Mouse (Mus musculus) heart, embryonic 14.5 days (tissue): Measurements from ENCODE around the gene Sel1l3. TPM values are rescaled to one million over a fixed set of nuclear protein-coding genes. Genes with fewer than 3 reads are reported as not detected.

Source experiments
- ATAC-seq: fragments of 200-750 bp; cut with Nextera tagmentation; 2 replicates; pipeline ENCODE4 v1.8.0; 2017; ENCODE audit warnings: low read depth, moderate TSS enrichment; ENCODE audit not compliant: insufficient number of reproducible peaks, insufficient read depth, low FRiP score
- H3K27ac ChIP-seq, 2 experiments: fragments of 200-500 bp in 1 of 2; fragments of 300-500 bp in 1 of 2; sonication (generic) in 1 of 2; replicated peaks in 1 of 2; 2 replicates each; pipeline ENCODE4 v1.5.1; 2012 to 2014; ENCODE audit warnings: low read depth in 2 of 2, low read length in 2 of 2, control low read depth in 1 of 2, mild to moderate bottlenecking in 1 of 2, mixed read lengths in 1 of 2; ENCODE audit not compliant: control insufficient read depth in 1 of 2, insufficient read depth in 1 of 2
- H3K27me3 ChIP-seq: fragments of 300-500 bp; sonication (generic); 2 replicates; pipeline ENCODE4 v1.6.1; 2014; ENCODE audit warnings: mild to moderate bottlenecking, low read length, control low read depth; ENCODE audit not compliant: control insufficient read depth, insufficient read depth
- H3K36me3 ChIP-seq: fragments of 300-500 bp; sonication (generic); 2 replicates; pipeline ENCODE4 v1.6.1; 2014; ENCODE audit warnings: mild to moderate bottlenecking, control low read depth, low read length, mixed read lengths; ENCODE audit not compliant: control insufficient read depth, insufficient read depth
- H3K4me1 ChIP-seq, 2 experiments: fragments of 200-500 bp in 1 of 2; fragments of 300-500 bp in 1 of 2; sonication (generic) in 1 of 2; 2 replicates each; pipeline ENCODE4 v1.6.1; 2012 to 2014; ENCODE audit warnings: low read length in 2 of 2, control low read depth in 1 of 2, mixed read lengths in 1 of 2; ENCODE audit not compliant: control insufficient read depth in 2 of 2, insufficient read depth in 2 of 2
- H3K4me2 ChIP-seq: fragments of 300-500 bp; sonication (generic); 2 replicates; pipeline ENCODE4 v1.6.1; 2014; ENCODE audit warnings: mild to moderate bottlenecking, low read length
- H3K4me3 ChIP-seq, 2 experiments: fragments of 200-500 bp in 1 of 2; fragments of 300-500 bp in 1 of 2; sonication (generic) in 1 of 2; 2 replicates each; pipeline ENCODE4 v1.5.1; 2012 to 2014; ENCODE audit warnings: low read length in 2 of 2, mild to moderate bottlenecking in 2 of 2, control low read depth in 1 of 2, low read depth in 1 of 2, moderate library complexity in 1 of 2; ENCODE audit not compliant: control insufficient read depth in 1 of 2, insufficient read depth in 1 of 2
- H3K9ac ChIP-seq: fragments of 300-500 bp; sonication (generic); 2 replicates; pipeline ENCODE4 v1.6.1; 2014; ENCODE audit warnings: mild to moderate bottlenecking, low read length
- H3K9me3 ChIP-seq: fragments of 300-500 bp; sonication (generic); 2 replicates; pipeline ENCODE4 v1.6.1; 2016; ENCODE audit warnings: low read length, control low read depth; ENCODE audit not compliant: control insufficient read depth
- WGBS: fragments of 180-500 bp; shearing (Covaris S2); extraction: QIAGEN DNeasy Blood & Tissue Kit; methylation state at CpG from one replicate; pipeline ENCODE4 v1.1.7; 2014; 5-methylcytosine and 5-hydroxymethylcytosine counted together
- polyA plus RNA-seq: library from polyadenylated mRNA; unstranded; fragments of >200 nt; fragmentation: Nextera tagmentation; extraction: Ambion mirVana; gene quantifications from 2 replicates; pipeline ENCODE4 v1.2.1, GENCODE M21; 2014

Gene Sel1l3
- polyA plus RNA-seq, 1 experiment from 2014 or later: 1.7 TPM

DNA sequence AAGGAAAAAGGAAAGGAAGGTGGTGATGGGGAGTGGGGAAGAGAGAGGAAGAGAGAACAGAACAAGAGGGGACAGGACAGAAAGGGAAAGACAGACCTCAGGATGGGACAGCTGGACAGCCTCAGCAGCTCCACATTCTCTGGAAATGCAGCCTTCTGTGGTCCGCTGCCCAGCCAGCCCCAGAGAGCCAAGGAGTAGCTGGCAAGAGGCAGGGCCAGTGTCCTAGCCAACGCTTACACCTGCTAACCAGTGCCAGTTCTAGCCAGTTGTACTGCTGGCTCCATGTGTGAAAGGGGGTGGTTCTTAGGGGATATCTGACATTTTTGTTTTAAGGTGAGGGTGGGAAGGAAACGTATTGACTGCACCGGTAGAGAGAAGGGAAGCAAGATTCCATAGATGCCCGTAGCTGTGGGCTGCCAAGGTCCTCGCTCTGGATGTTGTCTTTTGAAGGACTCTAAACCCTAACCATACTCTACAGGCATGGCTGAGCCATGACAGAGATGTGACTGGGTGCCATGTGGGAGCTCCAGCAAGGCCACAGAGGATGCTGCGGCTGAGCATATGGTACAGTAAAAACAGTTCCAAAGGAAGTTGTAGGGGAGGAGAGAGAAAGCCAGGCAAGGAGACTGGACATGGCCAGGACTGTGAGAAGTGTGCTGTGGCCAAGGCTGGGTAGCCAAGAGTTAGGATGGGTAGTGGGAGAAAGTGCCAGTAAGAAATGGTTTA is 64.6 kb downstream of the Sel1l3 start:
- no peak for ATAC-seq
- WGBS: 81% methylated on average over 7 of the region's 7 CpGs
- no peaks in the 10 kb centered on the region for H3K36me3 ChIP-seq
- peaks cover 13 to 15% of the 10 kb centered on the region in 2 experiments for H3K4me1 ChIP-seq
- H3K27ac ChIP-seq: no peak overlapping the region
- 0 out of 2 replicates have a peak, but pooled peaks cover 5% of the 10 kb centered on the region for H3K9me3 ChIP-seq
- no peak overlapping the region for H3K4me3 ChIP-seq
- no peak overlapping the region for H3K4me2 ChIP-seq
- H3K27me3 ChIP-seq: no peaks in the 10 kb centered on the region; the same call in 1 of the 2 replicates
- no peak overlapping the region for H3K9ac ChIP-seq

DNA sequence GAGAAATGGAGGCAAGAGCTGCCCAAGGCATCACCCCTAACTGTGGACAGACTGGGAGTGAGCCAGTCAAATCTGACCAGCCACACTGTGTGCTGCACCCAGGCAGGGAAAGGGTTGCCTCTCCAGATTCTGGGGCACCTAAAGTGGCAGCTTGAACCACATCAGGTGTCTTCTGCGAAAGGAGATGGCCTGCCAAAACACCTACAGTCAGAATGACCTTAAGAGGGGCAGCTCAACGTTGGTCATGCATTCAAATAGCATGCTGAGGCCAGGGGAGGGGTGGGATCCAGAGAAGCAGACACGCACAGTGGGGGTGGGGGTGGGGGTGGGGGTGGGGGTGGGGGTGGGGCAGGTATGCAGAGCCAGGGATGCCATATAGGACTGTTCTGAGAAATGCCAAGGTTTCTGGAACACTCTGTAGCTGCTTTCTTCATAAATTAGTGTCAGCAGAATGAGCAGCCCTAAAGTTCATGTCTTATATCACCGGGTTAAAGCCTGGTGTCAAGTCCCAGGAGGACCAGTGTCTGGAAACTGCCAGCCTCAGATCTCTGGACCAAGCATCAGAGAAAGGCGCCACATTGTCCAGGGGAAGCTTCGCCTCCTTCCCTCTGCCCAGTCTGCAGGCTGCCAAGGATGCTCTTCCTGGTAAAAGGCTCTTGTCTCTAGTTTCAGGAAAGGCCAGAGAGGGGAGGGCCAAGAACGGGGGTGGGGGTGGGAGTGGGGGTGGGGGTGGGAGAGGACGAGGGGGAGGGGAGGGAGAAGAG is 65.4 kb downstream of the Sel1l3 start:
- H3K9me3 ChIP-seq: 0 out of 2 replicates have a peak, but pooled peaks cover 5% of the 10 kb centered on the region
- H3K27ac ChIP-seq: no peak overlapping the region
- H3K4me3 ChIP-seq: no peak overlapping the region
- H3K9ac ChIP-seq: no peak overlapping the region
- no peak overlapping the region for H3K4me2 ChIP-seq
- ATAC-seq: peak; percentile 17; the same call in 1 of the 2 replicates
- H3K4me1 ChIP-seq: peaks cover 8 to 9% of the 10 kb centered on the region in 2 experiments; a peak in 3 of 4 replicates
- H3K27me3 ChIP-seq: no peaks in the 10 kb centered on the region; the same call in 1 of the 2 replicates
- H3K36me3 ChIP-seq: no peaks in the 10 kb centered on the region
- WGBS: 40% methylated on average over 8 of the region's 8 CpGs

DNA sequence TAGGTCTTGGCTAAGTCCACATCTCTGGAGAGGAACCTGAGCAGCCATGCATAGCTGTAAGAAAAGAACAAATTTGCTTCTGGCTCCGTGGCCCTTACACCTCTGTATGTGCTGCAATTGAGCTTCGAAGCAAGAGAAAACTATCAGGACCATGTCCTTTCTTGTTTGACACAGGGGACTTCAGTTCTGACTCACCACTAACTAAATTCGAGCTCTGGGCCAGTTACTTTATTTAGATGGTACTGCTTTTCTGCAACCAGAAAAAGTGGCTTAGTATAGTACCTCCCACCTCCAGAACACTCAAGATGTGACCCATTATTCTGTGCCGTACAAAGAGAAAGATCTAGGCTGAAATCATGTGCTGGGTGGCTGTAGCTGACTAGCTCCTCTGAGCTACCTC is 66.3 kb downstream of the Sel1l3 start:
- WGBS: 74% methylated on average over 4 of the region's 4 CpGs
- Histone ChIP-seq H3K4me2 (no peak overlapping the region), H3K27me3 (no peaks in the 10 kb centered on the region; the same call in 1 of the 2 replicates), H3K9ac (no peak overlapping the region), H3K36me3 (no peaks in the 10 kb centered on the region), H3K9me3 (0 out of 2 replicates have a peak, but pooled peaks cover 5% of the 10 kb centered on the region), H3K4me3 (no peak overlapping the region), H3K27ac (no peak overlapping the region), H3K4me1 (peaks cover 7 to 9% of the 10 kb centered on the region in 2 experiments; a peak in 3 of 4 replicates)
- no peak for ATAC-seq

DNA sequence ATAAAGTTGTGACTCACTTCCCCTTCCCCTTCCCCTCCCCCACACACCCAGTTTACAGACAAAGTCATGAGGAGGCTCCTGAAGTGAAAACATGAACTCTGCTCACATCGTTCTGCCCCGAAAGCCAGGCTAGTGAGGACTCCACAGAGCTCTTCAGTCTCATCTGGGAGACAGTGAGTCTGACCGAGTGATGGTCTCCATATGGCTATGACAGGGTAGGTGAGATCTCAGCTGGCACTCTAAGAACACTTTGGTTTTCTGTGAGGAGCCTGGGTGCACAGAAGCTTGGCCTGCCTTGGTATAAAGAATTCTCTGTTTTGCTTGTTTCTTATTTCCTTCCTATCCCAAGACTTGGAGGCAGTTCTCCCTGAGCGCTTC is 67.1 kb downstream of the Sel1l3 start:
- Histone ChIP-seq H3K27ac (no peak overlapping the region), H3K4me2 (no peak overlapping the region), H3K9ac (no peak overlapping the region), H3K9me3 (0 out of 2 replicates have a peak, but pooled peaks cover 5% of the 10 kb centered on the region), H3K4me1 (peaks cover 7 to 9% of the 10 kb centered on the region in 2 experiments; a peak in 3 of 4 replicates), H3K36me3 (no peaks in the 10 kb centered on the region), H3K4me3 (no peak overlapping the region), H3K27me3 (no peaks in the 10 kb centered on the region; the same call in 1 of the 2 replicates)
- no peak for ATAC-seq
- 56% methylated on average over 4 of the region's 4 CpGs for WGBS

DNA sequence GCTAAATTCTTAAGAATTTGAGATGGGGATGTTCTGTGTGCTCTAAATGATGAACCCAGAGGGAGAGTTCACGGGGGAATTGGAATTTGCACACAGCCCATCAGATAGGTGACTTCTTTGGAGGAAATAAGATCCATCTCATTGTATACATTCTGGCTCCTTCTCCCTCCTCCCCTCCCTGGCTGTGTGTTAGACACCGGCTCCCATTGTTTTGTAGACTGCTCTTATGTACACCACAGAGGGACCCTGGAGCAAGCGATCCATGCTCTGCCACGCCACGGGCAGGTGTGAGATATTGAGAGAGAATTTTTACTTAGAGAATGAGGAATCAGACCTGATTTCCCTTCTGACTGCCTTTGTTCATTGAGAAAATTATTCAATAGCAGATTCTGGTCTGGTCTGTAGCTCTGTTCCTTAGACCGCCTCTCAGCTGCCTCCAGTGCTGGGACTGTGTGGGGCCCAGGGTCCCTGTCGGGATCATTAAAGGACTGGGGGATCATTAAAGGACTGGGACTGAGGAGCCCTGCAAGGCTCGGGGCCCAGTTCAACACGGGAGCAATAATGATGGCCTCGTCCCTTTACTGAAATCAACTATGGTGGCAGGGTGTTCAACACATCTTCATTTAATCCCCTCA is 67.6 kb downstream of the Sel1l3 start:
- Histone ChIP-seq H3K4me1 (peaks cover 7 to 9% of the 10 kb centered on the region in 2 experiments; a peak in 3 of 4 replicates), H3K9me3 (0 out of 2 replicates have a peak, but pooled peaks cover 5% of the 10 kb centered on the region), H3K9ac (no peak overlapping the region), H3K27ac (no peak overlapping the region), H3K4me2 (no peak overlapping the region), H3K36me3 (no peaks in the 10 kb centered on the region), H3K4me3 (no peak overlapping the region), H3K27me3 (no peaks in the 10 kb centered on the region)
- 67% methylated on average over 10 of the region's 10 CpGs for WGBS
- no peak for ATAC-seq

DNA sequence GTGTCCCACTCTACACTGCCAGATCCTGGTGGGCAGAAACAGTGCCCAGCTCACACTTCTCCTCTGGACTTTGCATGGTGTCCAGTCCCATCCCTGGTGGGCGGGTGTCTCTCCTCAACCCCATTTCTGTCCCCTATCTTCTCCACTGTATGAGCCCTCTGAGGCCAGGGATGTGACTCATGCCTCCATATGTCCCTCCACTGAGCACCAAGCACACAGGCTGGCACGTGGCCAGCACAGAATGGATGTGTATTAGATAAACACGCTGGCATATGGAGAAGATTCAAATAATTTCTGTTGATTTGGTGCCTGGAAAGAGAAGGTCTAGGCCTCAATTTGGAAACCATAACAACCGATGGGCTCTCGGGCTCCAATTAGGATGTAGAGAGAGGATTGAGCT is 71.1 kb downstream of the Sel1l3 start:
- ATAC-seq: no peak
- H3K4me3 ChIP-seq: no peak overlapping the region
- H3K36me3 ChIP-seq: no peaks in the 10 kb centered on the region
- no peaks in the 10 kb centered on the region for H3K27me3 ChIP-seq
- 0 out of 2 replicates have a peak, but pooled peaks cover 5% of the 10 kb centered on the region for H3K9me3 ChIP-seq
- H3K4me1 ChIP-seq: peaks cover 24 to 25% of the 10 kb centered on the region in 2 experiments
- no peak overlapping the region for H3K4me2 ChIP-seq
- 73% methylated on average over 5 of the region's 5 CpGs for WGBS
- H3K27ac ChIP-seq: no peak overlapping the region
- no peak overlapping the region for H3K9ac ChIP-seq

DNA sequence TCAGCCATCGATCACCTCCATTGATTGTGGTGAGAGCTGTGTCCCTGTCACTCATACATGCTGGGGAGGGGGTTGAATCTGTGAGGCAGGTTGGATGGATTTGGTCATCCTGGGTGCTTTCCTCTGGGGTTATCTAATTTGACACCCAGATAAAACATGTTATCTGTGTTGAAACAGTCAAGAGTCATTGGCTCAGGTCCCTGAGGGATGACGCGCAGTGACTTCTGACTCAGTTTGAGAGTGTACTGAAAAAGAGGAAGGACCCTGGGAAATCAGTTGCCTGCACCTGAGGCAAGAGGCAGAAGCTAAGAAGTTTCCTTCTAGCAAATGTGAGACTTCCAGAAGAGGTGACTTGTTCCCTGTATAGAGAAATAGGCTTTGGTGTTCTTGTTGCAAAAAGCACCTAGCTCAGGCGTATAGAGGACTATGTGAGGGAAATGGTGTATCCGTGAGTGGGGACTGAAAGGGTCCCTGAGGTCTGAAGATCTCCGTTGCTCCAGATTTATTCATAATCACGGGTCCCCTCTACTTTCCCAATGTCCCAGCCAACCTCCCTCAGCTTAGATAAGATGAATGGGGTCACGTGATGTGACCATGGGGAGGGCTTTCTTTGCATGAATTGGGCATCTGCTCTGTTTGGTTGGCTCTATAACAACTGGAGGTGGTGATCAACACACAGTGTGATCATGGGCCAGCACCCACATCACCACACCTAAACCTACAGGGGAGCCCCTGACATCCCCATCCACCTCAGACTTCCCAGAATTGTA is 73.4 kb downstream of the Sel1l3 start:
- Histone ChIP-seq H3K9me3 (0 out of 2 replicates have a peak, but pooled peaks cover 5% of the 10 kb centered on the region), H3K4me2 (no peak overlapping the region), H3K4me1 (peaks cover 17 to 20% of the 10 kb centered on the region in 2 experiments), H3K9ac (no peak overlapping the region), H3K27me3 (no peaks in the 10 kb centered on the region), H3K36me3 (no peaks in the 10 kb centered on the region), H3K4me3 (no peak overlapping the region), H3K27ac (no peak overlapping the region)
- whole genome bisulfite sequencing: 72% methylated on average over 8 of the region's 8 CpGs
- ATAC-seq: no peak
